Mouse (Mus musculus) gastrocnemius, postnatal 10 days (tissue): ENCODE data around the gene Tmem209. TPM values are rescaled to one million over a fixed set of nuclear protein-coding genes. Genes with fewer than 3 reads are reported as not detected.

Experiments used
- DNase-seq: peaks from one replicate; pipeline ENCODE4 v3.0.0; 2021; ENCODE audit warnings: mixed read lengths
- long read RNA-seq, 2 experiments: library from polyadenylated mRNA; stranded (forward); transcript quantifications; one replicate each; pipeline ENCODE4 v2.0.0; 2021
- total RNA-seq, 2 experiments: library from RNA; stranded (reverse); gene quantifications; 2 replicates each; pipeline ENCODE4 v1.2.3; 2021

Gene Tmem209
- total RNA-seq = 10 to 100 TPM; 10.5 to 12.1 TPM
- long read RNA-seq, experiment 1, transcript Tmem209-204 (15 exons, 3,485 nt) = major isoform, 10 of 15 reads
- long read RNA-seq, experiment 1, partial matches to known transcripts = 3 of 15 reads
- long read RNA-seq, experiment 1, other reads (novel, unspliced or antisense) = 1 of 15 reads
- long read RNA-seq, experiment 2, partial matches to known transcripts = 1 of 7 reads
- long read RNA-seq, experiment 2, other reads (novel, unspliced or antisense) = 3 of 7 reads

DNA sequence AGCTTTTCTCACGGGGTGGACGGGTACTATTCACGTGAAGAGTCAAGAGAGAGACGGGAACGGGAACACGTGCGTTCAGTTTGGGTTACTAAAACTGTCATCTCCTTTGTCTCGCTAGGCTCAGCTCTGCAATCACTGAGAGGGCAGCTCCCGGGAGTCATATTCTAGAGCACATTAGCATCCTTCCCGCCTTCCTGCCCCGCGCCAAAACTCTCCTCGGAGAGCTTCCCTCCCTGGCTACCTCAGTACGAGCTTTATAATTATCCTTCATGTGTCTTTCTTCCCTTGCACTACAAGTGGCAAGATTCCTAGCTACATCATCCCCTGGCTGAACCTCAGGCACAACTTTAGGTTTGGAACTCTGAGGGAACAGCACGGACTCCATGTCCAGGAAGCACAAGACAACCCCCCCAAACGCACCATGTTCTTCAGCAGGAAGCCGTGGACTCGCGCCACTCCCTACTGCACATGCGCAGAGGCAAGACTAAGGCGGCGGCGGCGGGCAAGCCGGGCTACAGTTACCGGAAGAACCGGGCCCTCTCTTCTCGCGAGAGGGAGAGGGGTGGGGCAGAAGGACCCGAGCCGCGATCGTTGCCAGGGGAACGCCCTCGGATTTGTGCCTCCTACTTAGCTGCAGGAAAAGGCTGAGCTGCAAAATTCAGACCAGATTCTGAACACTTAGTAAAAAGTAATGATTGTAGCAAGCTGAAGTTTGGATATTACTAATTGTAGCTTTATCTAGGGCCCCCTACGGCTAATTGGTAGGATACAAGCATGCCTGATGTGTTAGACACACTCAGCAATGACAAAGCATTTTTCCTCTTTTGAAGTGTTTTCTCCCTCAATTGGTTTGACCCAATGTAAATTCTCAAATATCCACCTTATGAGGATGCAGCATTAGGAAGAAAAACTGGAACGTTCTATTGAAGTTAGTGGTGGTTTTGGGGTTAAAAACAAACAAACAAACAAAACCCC, at the start of gene Tmem209, which contains the start of gene Ssmem1:
Gene Tmem209 (minus strand): TSS at position 519 of the 975 bp plus-strand sequence.
Gene Ssmem1 (plus strand): TSS at position 585 of the 975 bp plus-strand sequence.
- peak; percentile 99 for DNase-seq

DNA sequence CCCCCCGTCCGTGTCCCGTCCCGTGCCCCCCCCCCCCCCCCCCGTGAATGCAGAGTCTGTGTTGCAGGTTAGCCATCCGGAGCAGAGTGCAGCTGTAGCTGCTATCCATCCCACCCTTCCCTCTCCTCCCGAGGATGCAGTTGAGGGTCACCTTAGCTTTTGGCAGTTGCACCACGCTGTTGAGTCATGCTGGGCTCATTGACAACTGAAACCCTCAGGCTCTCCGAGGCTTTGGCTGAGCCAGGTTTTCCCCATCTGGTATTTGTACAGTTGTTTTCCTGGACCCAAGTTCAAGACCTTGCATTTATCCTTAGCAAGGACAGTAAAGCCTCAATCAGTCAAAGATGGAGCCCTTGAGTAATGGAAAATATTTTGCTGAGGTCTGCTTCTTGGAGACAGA, 46.5 kb upstream of the Tmem209 start:
- DNase-seq = peak; percentile 27

DNA sequence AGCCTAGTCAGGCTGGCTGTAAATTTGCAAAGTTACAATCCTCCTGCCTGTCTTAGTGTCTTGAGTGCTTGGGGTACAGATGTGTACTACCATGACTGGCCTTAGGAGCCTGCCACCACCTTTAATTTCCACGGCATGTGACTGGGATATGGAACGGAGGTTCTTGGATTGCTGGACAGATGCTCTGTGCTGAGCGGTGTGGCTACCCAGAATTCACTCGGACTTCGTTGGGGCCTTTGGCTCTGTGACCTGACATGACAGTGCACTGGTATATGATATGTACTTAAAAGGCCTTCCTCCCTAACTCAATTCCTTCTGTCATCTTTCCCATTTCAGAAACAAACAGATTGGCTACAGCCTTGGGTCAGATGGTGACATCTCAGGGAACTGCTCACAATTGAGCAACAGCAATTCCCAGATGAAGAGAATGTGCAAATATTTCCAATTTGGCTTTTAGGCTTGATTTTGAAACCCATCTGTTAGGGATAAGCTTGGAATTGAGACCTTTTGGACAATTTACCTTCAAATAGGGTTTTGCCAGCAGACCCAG, 45.1 kb upstream of the Tmem209 start:
- DNase-seq = no peak

DNA sequence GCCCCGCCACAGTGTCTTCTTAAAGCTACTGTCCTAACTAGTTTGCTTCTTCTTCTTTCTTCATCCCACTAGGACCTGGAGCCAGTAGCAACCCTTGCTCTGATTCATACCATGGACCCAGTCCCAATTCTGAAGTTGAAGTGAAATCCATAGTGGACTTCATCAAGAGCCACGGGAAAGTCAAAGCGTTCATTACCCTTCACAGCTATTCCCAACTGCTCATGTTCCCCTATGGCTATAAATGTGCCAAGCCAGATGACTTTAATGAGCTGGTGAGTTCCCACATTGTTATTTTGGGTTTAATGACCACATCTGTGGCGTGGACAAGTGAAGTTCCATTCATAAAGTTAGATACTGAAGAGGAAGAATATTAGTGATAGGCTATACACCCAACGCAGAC, 44.5 kb upstream of the Tmem209 start:
- DNase-seq = no peak

DNA sequence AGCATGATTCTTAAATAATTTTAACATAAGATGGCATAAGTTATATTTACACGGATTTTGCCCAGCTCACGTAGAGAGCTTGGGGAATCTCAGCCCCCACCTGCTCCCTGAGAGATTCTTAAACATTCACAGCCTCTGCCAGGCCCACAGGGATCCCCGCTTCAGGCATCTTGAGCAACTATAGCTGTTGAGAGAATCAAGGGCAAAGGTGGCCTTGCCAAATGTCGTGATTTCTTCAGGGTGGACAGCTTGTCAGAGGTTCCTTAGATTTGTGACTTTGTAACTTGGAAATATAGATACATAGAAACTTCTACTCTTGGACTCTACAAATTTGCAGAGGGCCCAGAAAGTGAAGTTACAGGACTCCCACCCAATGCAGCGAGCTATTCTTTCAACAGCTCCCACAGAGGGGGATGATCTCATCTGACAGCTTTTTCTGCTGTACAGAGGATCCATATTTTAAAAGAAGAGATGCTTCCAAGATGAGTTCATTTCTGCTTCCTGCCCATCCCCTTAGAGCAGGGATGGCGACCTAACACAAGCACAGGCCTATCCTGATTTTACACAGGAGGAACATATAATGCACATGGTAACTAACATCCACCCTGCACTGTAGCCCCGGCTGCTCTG, 43.9 kb upstream of the Tmem209 start:
- DNase-seq = no peak

DNA sequence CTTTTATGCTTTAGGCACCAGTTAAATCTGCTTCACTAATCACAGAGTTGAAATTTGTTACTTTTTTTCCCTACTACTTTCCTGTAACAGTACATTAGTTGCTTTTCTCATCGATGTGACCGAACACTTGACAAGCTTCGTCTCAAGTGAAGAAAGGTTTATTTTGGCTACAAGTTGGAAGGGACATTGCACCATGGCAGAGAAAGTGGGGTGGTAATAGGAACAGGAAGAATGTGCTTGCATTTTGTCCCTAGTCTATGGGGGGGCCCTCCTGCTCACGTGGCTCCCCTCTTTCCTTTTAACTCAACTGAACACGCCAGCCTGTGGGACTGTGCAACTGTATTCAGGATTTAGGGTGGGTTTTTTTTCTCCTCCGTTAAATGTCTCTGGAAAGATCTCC, 43.0 kb upstream of the Tmem209 start:
- DNase-seq = no peak

DNA sequence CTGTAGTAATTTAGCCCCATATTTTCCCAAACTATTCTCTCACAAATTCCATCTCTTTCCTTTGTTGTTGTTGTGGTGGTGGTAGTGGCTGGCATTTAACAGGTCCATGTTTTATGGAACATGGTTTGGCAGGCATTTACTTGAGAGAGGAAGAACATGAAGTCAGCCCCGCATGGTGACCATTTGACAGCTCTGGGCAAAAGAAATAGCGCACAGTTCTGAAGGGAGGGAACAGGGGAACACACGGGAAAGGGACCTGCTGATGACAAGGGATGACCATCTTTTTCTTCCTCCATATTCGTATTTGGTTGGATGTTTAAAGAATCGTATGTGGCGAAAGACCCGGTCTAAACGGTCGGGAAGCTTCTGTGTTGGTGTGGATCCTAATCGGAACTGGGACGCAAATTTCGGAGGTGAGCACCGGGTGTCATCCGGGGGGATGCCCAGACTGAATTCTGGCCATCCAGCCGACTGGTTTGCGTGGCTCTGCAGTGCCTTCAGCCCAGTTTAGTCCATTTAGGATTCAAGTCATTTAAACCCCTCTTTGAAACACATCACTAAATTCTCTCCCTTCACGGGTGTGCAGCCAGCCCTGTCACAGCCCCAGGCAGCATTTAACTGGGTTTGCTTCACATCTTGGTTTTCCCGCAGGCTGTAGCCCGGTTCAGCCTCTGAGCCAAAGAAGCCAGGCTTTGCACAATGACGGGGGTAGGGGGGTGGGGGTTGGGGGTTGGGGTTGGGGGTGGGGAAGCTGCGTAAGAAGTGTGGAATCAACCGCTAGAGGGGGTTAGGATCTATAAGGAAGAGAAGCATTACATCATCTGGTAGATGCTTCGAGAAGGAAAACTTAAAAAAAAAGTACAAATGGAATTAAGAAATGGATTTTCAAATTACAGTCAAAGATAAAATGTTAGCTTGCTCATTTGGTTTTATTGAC, 42.3 kb upstream of the Tmem209 start:
- peak; percentile 6 for DNase-seq

DNA sequence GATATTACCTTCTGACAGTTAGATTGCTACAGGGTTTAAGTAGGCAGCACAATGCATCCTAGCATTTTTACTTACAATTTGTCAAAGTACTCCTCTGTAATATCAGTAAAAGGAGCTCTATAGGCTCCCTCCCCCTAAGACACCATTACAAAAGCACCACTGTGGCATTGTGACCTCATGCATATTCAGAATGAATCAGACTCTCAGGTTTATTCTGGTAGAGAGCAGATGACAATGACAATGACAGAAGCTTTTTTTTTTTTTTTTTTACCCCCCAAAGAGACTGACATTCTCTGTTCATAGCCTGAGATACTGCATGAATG, 41.6 kb upstream of the Tmem209 start:
- DNase-seq = no peak

DNA sequence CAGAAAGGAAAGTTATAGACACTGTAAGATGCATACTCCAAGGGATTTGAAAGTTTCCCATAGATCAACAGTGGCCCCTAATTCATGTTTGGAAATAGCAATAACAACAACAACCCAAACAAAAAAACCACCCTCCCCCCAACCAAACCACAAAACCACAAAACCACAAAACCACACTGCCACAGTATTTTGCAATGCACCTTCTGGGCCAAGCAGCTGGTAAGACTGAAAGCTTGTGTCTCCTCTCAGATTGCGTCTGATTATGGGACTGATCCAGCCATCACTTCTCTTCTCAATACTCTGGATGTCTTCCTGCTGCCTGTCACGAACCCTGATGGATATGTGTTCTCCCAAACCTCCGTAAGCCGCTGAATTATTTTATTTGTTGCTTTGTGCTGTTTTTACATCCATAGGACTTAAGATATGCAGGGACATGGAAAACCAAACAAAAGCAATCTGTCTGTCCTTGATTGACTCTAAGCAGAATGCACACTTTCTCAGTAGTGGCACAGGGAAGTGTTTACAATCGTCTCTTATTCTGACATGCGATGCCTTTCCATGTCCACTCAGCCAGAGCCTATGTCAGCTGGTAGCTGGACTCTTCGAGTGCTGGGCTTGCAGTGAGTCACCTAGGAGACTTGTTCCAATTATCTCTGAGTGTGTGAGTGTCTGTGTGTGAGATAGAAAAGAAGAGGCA, 41.1 kb upstream of the Tmem209 start:
- DNase-seq = no peak

DNA sequence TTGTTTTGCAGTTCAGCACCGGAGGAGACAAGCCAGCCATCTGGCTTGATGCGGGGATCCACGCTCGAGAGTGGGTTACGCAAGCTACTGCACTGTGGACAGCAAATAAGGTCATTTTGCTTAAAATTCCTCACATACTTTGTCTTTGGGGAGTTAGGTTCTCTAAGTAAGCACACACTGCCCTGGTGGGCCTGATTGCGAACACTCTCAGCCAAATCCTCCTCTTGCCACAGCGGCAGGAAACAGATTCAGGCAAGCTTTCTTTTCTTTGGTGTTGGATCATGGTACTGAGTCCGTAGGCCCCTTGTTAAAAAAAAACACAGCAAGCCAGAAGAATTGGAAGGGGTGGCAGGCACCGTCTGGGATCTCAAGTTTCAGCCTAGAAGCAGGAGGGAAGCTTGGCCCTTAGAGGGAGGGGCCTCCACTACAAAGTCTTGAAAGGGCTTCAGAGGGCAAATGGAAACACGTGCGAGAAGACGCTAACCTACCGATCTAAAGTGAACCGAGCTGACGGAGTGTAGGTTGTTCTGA, 39.7 kb upstream of the Tmem209 start:
- peak; percentile 25 for DNase-seq

DNA sequence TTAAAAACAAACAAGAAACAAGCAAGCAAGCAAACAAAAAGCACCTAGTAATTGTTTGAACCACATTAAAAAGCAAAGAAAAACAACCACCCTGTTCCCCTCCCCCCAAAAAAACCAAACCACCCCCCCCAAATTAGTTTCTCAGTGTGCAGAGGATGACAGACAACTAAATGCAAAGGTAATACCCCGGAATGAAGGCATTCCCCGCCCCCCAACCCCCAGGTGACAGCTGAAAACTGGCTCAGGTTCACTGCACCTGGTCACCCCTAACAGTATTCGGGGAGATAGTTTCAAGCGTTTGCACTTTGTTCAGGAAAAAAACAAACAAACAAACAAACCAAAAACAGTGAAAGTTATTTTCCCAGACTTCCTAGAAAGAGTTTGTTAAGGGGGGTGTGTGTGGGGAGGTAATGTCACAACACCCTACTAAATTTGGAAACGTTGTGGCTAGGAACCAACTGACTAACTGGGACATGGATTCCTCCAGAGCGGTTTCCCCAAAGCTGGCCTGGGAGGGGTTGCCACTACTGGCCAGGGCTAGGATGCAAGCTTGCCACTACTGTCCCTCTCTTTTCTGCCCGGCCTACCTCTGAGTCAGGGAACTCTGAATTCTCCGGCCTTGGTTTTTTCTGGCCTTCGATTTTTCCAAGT, 38.2 kb upstream of the Tmem209 start:
- peak; percentile 36 for DNase-seq

DNA sequence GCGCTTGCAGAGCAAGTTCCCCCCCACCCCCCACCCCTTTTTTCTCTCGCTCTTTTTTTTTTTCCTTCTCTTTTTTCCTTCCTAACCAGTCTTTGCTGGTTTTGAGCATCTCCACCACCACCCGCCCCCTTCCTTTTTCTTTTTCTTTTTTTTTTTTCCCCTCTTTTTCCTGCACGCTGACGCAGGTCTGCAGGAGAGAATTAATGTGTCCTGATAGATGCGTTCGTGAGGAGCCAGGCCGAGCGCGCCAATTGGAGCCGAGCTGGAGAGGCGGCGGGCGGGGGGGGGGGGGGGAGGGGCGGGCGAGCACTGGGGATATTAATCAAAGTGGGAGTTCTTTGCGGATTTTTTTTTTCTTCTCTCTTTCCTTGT, 37.7 kb upstream of the Tmem209 start:
- DNase-seq = peak; percentile 31

DNA sequence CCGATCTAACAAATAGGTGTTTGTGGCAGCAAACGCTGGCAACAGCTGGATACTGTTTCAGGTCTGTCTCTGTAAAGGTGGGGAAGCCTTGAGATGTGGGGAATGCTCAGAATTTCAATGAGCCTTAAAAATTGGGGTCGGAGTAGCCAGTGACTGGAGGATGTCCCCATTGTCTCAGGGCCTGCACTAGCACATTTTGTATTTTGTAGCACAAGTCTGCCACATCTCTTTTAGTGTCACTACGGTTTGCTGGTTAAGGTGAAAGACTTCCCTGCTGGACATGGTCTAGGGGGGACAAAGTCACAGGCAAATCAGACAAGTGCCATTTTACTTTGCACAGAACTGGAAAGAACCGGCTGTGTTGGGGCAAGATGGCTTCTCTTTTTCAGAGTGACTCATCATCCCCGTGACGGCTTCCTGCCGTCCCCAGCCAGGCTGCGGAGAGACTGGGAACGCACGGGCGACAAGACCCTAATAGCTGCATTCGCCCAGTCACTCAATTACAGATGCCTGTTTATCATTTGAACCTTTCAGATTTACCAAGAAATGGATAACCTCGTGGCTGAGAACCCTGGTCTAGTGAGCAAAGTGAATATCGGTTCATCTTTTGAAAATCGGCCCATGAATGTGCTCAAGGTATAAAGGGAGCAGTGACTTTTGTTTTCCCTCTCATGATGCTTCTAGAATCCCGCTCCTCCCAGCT, 37.1 kb upstream of the Tmem209 start:
- DNase-seq = peak; percentile 26

DNA sequence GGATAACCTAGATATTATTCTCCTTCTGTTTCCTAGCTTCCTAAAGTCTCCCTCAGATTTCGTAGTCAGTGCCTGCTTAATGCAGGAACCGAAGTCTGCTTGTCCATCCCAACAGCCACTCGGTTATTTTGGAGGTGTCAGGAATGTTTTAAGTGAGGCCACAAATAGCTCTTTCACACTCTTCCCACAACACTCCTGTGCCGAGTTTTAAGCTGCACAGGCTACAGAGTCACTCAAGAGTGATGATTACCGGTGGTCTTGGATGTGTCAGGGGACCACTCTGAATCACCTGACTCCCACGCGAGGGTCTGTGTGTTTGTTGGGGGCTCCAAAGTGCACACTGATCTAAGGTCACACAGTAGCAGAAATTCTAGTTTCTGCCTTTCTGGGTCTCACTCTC, 36.1 kb upstream of the Tmem209 start:
- no peak for DNase-seq

DNA sequence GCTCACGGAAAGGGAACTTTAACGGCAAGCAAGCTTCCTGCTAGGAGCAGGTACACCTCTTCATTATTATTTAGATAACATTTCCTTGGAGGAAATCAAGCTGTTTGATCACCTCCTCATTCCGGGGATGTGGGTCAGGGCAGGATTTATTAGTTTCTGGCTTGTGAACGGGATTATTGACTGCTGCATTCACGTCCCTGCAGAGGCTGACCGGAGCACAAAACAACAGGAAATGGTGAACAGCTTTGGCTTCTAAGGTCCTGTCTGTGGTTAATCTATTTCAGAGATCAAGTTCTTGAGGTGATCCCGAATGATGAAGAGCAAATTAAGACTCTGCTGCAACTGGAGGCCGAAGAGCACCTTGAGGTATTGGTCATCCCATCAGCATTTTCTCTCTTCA, 34.3 kb upstream of the Tmem209 start:
- DNase-seq = no peak

DNA sequence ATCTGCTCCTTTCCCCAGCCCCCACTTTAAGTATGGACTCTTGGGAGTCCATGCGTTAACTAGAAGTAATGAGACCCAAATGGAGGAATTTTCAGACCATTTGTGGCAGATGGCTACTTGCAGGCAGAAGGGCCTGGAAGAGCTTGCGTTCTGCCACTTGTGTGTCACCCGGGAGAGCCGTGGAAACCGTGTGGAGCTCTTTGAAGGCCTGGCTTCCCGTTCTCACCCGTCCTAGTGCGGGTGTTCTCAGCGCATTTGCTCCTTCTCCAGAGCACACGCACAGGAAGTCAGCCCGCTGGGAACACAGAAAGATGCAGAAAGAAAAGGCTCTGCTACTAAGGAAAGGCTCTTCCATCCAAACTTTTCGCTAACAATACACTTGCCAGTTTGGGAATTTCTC, 33.5 kb upstream of the Tmem209 start:
- no peak for DNase-seq

DNA sequence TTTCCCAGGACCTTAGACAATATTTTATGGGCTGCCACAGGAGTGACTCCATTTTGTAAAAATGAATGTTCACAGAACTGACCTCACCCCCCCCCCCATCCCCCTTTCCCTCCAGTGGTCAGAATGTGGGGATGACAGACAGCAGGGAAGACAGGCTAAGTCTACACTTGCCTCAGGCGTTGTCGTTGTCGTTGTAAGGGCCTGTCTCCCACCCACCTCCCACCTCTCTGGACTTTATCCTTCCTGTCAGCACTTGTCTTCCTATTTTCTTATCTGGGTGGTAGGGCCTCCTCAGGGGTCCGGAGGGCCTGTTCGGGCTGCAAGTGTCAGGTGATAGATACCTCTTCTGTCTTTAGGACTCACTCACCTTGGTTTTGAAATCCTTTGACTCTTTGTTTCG, 32.7 kb upstream of the Tmem209 start:
- no peak for DNase-seq

DNA sequence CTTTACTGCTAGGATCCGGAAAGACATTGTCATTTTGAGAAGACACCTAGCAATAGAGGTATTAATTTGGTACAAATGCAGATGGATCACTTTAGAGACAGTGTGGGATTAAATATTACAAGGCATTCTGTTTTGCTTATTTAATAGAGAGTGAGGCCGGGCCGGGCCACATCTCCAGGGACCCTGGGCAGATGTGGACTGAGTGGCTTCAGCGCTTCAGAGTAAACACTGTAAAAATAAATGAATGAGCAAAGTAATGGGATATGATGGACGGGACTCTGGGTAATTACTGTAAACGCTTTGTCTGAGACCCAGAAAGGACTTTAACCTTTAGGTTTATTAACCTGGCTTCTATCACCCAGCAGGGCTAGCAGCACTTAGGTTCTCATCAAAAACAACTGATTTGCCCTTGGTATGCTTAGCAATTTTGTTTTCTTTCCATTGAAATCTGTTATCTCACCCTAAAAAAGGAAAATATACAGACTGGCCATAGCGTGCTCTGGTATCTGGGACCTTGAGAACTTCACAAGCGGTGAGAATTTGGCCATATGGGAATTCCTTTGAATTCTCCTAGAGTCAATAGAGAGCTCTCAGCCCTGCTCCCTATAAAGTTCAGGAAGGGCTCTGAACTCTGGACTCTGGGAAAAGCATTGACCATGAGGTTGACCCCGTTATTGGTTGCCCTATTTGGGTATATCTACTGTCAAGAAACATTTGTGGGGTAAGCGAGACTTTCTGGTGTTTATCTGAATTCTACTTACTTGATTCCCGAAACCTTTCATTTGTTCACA, 31.6 kb upstream of the Tmem209 start, which contains the start of gene Cpa2:
Gene Cpa2 (plus strand): TSS at position 574 of the 791 bp plus-strand sequence.
- peak; percentile 25 for DNase-seq

DNA sequence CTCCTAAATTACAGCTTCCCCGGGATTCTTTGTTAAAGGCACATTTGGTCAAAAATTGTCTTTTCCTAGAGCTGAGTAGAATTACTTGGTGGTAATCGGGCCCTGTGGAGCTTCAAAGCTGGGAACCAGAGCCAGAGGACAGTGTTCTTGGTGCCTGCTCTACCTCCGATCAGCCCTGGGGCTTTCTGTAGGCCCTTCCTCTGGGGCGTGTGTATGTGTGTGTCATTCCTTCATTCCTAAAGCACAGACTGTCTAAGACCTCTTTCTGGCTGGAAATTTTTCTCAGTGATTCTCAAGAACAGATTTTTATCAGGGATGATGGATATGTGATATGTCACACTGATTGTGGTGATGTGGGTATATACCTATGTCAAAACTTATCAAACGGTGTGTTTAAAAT, 29.2 kb upstream of the Tmem209 start:
- no peak for DNase-seq
